Mouse (Mus musculus) G1E (cell line): ENCODE data around the gene Unc13d. TPM values are rescaled to one million over a fixed set of nuclear protein-coding genes. Genes with fewer than 3 reads are reported as not detected.

Experiments used
- ATAC-seq: 2 replicates; pipeline ENCODE4 v1.8.0; 2016; ENCODE audit warnings: mild to moderate bottlenecking; ENCODE audit not compliant: insufficient number of reproducible peaks, poor library complexity, low FRiP score, severe bottlenecking; ENCODE audit errors: extremely low read depth
- DNase-seq: peaks from one replicate; pipeline ENCODE4 v3.0.0; 2012; ENCODE audit warnings: low spot score
- H3K27me3 ChIP-seq: 2 replicates; pipeline ENCODE4 v1.6.1; 2012; ENCODE audit warnings: mild to moderate bottlenecking, low read length, inconsistent platforms; ENCODE audit not compliant: insufficient read depth
- H3K36me3 ChIP-seq: replicated peaks from 2 replicates; pipeline ENCODE3; 2012; ENCODE audit warnings: mild to moderate bottlenecking, inconsistent platforms
- H3K4me1 ChIP-seq: 2 replicates; pipeline ENCODE4 v1.6.1; 2012; ENCODE audit warnings: low read depth, low read length, inconsistent platforms, mixed read lengths; ENCODE audit not compliant: insufficient read depth
- H3K4me3 ChIP-seq: 2 replicates; pipeline ENCODE4 v1.5.1; 2012; ENCODE audit warnings: low read depth, mild to moderate bottlenecking, inconsistent platforms, low read length, moderate library complexity, mixed read lengths
- H3K9me3 ChIP-seq: replicated peaks from 2 replicates; pipeline ENCODE4 v1.6.1; 2012; ENCODE audit warnings: inconsistent platforms
- CTCF ChIP-seq: IDR thresholded peaks from 2 replicates; pipeline ENCODE4 v1.5.1; 2012; ENCODE audit warnings: low read depth, low read length, inconsistent platforms, mixed read lengths
- GATA1 ChIP-seq: IDR thresholded peaks from 2 replicates; pipeline ENCODE4 v1.6.1; 2012; ENCODE audit warnings: borderline replicate concordance, low read length, inconsistent platforms, mixed read lengths
- GATA2 ChIP-seq: IDR thresholded peaks from 2 replicates; pipeline ENCODE4 v1.6.1; 2012; ENCODE audit warnings: low read depth, low read length, inconsistent platforms, borderline replicate concordance
- POLR2AphosphoS5 ChIP-seq: IDR thresholded peaks from 2 replicates; pipeline ENCODE4 v1.6.1; 2012; ENCODE audit warnings: low read depth, low read length, inconsistent platforms; ENCODE audit not compliant: insufficient replicate concordance
- TAL1 ChIP-seq: conservative IDR thresholded peaks from 2 replicates; pipeline ENCODE4 v1.6.1; 2012; ENCODE audit warnings: low read depth, low read length, inconsistent platforms, mixed read lengths
- polyA plus RNA-seq: library from polyadenylated mRNA; stranded (reverse); fragments of >175 nt; gene quantifications from 2 replicates; pipeline ENCODE4 v1.2.3, GENCODE M21; 2012
- total RNA-seq, 2 experiments: library from RNA; stranded (forward) in 1 of 2; stranded (reverse) in 1 of 2; fragments of 200-1000 nt in 1 of 2; fragments of >200 nt in 1 of 2; fragmentation: Nextera tagmentation in 1 of 2; gene quantifications; 2 replicates each; pipeline ENCODE4 v1.2.3; 2014 to 2017

Unc13d gene
- total and polyA plus RNA-seq, 3 experiments = 26.1 to 126 (median 63.5) TPM

GRCm38 (mm10) chr11:116088741-116089394 is 11.1 kb upstream of the Unc13d start:
- TF ChIP-seq GATA1 (no peak), TAL1 (peak; percentile 61)
- Histone ChIP-seq H3K36me3 (peaks cover 23% of the 10 kb centered on the region), H3K4me1 (peaks cover 72% of the 10 kb centered on the region), H3K4me3 (no peak overlapping the region; the same call in 1 of the 2 replicates), H3K9me3 (no peaks in the 10 kb centered on the region), H3K27me3 (no peaks in the 10 kb centered on the region)
- DNase-seq (no peak), ATAC-seq (no peak)

- no peaks in the 10 kb centered on the region for H3K9me3 ChIP-seq
- peak; percentile 41; the same call in 1 of the 2 replicates for TF ChIP-seq TAL1
- TF ChIP-seq GATA1 = no peak
- no peak for TF ChIP-seq GATA2
- TF ChIP-seq CTCF = no peak
- peaks cover 29% of the 10 kb centered on the region for H3K36me3 ChIP-seq
- peaks cover 72% of the 10 kb centered on the region for H3K4me1 ChIP-seq
- ATAC-seq (no peak), DNase-seq (no peak)
- no peaks in the 10 kb centered on the region for H3K27me3 ChIP-seq
- H3K4me3 ChIP-seq = peak overlapping the region; percentile 73; the same call in 1 of the 2 replicates
These were observed 10.4 kb upstream of the Unc13d start for GRCm38 (mm10) chr11:116088188-116088587.

GRCm38 (mm10) chr11:116087194-116088130 is 9.7 kb upstream of the Unc13d start:
- no peaks in the 10 kb centered on the region for H3K27me3 ChIP-seq
- DNase-seq (peak; percentile 60), ATAC-seq (peak; percentile 31; the same call in 1 of the 2 replicates)
- H3K4me1 ChIP-seq = peaks cover 73% of the 10 kb centered on the region
- peaks cover 36% of the 10 kb centered on the region for H3K36me3 ChIP-seq
- H3K4me3 ChIP-seq = peak overlapping the region; percentile 73
- TF ChIP-seq TAL1 = no peak
- TF ChIP-seq CTCF = peak; percentile 54
- no peak; the same call in 1 of the 2 replicates for TF ChIP-seq POLR2AphosphoS5
- no peaks in the 10 kb centered on the region for H3K9me3 ChIP-seq

GRCm38 (mm10) chr11:116086258-116087193 is 8.8 kb upstream of the Unc13d start, which contains the start of gene Wbp2:
Gene Wbp2, minus strand, starts transcription at chr11:116086995.
- ATAC-seq = peak; percentile 93
- peaks cover 71% of the 10 kb centered on the region for H3K4me1 ChIP-seq
- peak within 1 kb of the TSS; percentile 73 for H3K4me3 ChIP-seq
- H3K36me3 ChIP-seq = peaks cover 44% of the 10 kb centered on the region
- H3K27me3 ChIP-seq = no peaks in the 10 kb centered on the region
- peak; percentile 96 for DNase-seq
- no peaks in the 10 kb centered on the region for H3K9me3 ChIP-seq
- TF ChIP-seq POLR2AphosphoS5 (no peak), GATA1 (no peak), TAL1 (no peak), GATA2 (no peak), CTCF (no peak)

GRCm38 (mm10) chr11:116084166-116084565 is 6.4 kb upstream of the Unc13d start:
- Histone ChIP-seq H3K4me1 (peaks cover 79% of the 10 kb centered on the region), H3K27me3 (no peaks in the 10 kb centered on the region), H3K4me3 (no peak overlapping the region; the same call in 1 of the 2 replicates), H3K9me3 (no peaks in the 10 kb centered on the region), H3K36me3 (peaks cover 66% of the 10 kb centered on the region)
- DNase-seq (no peak), ATAC-seq (no peak)
- no peak for TF ChIP-seq GATA1
- TF ChIP-seq GATA2 = no peak
- no peak for TF ChIP-seq TAL1

GRCm38 (mm10) chr11:116083096-116083672 is 5.4 kb upstream of the Unc13d start:
- Histone ChIP-seq H3K4me1 (peaks cover 82% of the 10 kb centered on the region), H3K36me3 (peaks cover 74% of the 10 kb centered on the region), H3K4me3 (no peak overlapping the region), H3K27me3 (no peaks in the 10 kb centered on the region), H3K9me3 (no peaks in the 10 kb centered on the region)
- DNase-seq (no peak), ATAC-seq (no peak)
- no peak for TF ChIP-seq GATA1
